Mouse (Mus musculus) heart, embryonic 16.5 days (tissue): ENCODE results near the gene Astl. TPM values are rescaled to one million over a fixed set of nuclear protein-coding genes. Genes with fewer than 3 reads are reported as not detected.

Source experiments
- ATAC-seq: fragments of 200-750 bp; cut with Nextera tagmentation; replicated peaks from 2 replicates; pipeline ENCODE4 v1.8.0; 2017; ENCODE audit warnings: moderate number of reproducible peaks; ENCODE audit not compliant: insufficient read depth, low FRiP score; ENCODE audit errors: extremely low read depth
- H3K27ac ChIP-seq: fragments of 300-500 bp; sonication (generic); 2 replicates; pipeline ENCODE4 v1.5.1; 2014; ENCODE audit warnings: mild to moderate bottlenecking, low read length, control low read depth, moderate library complexity
- H3K27me3 ChIP-seq: fragments of 300-500 bp; sonication (generic); 2 replicates; pipeline ENCODE4 v1.6.1; 2014; ENCODE audit warnings: low read length, mixed read lengths; ENCODE audit not compliant: control insufficient read depth, insufficient read depth
- H3K36me3 ChIP-seq: fragments of 300-500 bp; sonication (generic); 2 replicates; pipeline ENCODE4 v1.6.1; 2014; ENCODE audit not compliant: control insufficient read depth, insufficient read depth
- H3K4me1 ChIP-seq: fragments of 300-500 bp; sonication (generic); 2 replicates; pipeline ENCODE4 v1.6.1; 2014; ENCODE audit warnings: low read length, mixed read lengths; ENCODE audit not compliant: control insufficient read depth, insufficient read depth
- H3K4me2 ChIP-seq: fragments of 300-500 bp; sonication (generic); 2 replicates; pipeline ENCODE4 v1.6.1; 2014; ENCODE audit warnings: low read depth, mild to moderate bottlenecking, control low read depth, low read length
- H3K4me3 ChIP-seq: fragments of 300-500 bp; sonication (generic); 2 replicates; pipeline ENCODE4 v1.5.1; 2014; ENCODE audit warnings: mild to moderate bottlenecking, control low read depth, low read length
- H3K9ac ChIP-seq: fragments of 300-500 bp; sonication (generic); 2 replicates; pipeline ENCODE4 v1.6.1; 2014; ENCODE audit warnings: low read length, control low read depth
- H3K9me3 ChIP-seq: fragments of 300-500 bp; sonication (generic); replicated peaks from 2 replicates; pipeline ENCODE4 v1.6.1; 2016; ENCODE audit warnings: low read length; ENCODE audit not compliant: control insufficient read depth
- WGBS: fragments of 180-500 bp; shearing (Covaris S2); extraction: QIAGEN DNeasy Blood & Tissue Kit; methylation state at CpG from one replicate; pipeline ENCODE4 v1.1.7; 2014; 5-methylcytosine and 5-hydroxymethylcytosine counted together
- polyA plus RNA-seq: library from polyadenylated mRNA; unstranded; fragments of >200 nt; fragmentation: Nextera tagmentation; extraction: Ambion mirVana; gene quantifications from 2 replicates; pipeline ENCODE4 v1.2.1, GENCODE M21; 2015

The Astl gene
- polyA plus RNA-seq, 1 experiment from 2014 or later, result not detected

- no peak overlapping the region for H3K4me2 ChIP-seq
- no peak for ATAC-seq
- H3K9me3 ChIP-seq, result no peaks in the 10 kb centered on the region
- no peaks in the 10 kb centered on the region for H3K36me3 ChIP-seq
- no peak overlapping the region for H3K4me3 ChIP-seq
- no peaks in the 10 kb centered on the region for H3K27me3 ChIP-seq
- no peak overlapping the region for H3K9ac ChIP-seq
- peaks cover 2% of the 10 kb centered on the region; the same call in 1 of the 2 replicates for H3K4me1 ChIP-seq
- H3K27ac ChIP-seq, result no peak overlapping the region
- 74% methylated on average over 5 of the region's 5 CpGs for WGBS
These were observed 22.0 kb upstream of the Astl start for GRCm38 (mm10) chr2:127316431-127316830.

- ATAC-seq, result no peak
- Histone ChIP-seq H3K27ac (no peak overlapping the region), H3K9ac (no peak overlapping the region), H3K36me3 (no peaks in the 10 kb centered on the region), H3K4me1 (peaks cover 2% of the 10 kb centered on the region; the same call in 1 of the 2 replicates), H3K4me2 (no peak overlapping the region), H3K9me3 (no peaks in the 10 kb centered on the region), H3K27me3 (no peaks in the 10 kb centered on the region), H3K4me3 (no peak overlapping the region)
- WGBS, result 72% methylated on average over 4 of the region's 4 CpGs
These were observed 20.3 kb upstream of the Astl start for GRCm38 (mm10) chr2:127318136-127318535.

DNA sequence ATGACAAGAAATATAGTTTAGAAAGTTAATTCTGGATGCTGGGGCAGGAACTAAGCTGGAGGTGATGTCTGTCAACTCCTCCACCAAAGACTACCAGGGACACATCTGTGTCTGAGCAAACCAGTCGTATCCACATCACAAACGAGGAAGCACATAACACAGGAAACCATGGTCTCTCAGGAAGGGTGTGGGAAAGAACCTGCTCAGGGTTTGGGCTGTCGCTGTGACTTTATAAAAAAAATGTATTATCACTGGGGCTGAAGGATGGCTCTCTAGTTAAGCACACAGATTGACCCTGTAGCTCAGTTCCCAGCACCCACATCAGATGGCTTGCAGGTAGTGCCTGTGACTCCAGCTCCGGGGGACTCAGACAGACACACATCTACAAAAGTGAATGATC, 19.4 kb upstream of the Astl start:
- Histone ChIP-seq H3K9ac (no peak overlapping the region), H3K36me3 (no peaks in the 10 kb centered on the region), H3K27ac (no peak overlapping the region), H3K4me1 (peaks cover 2% of the 10 kb centered on the region; the same call in 1 of the 2 replicates), H3K27me3 (no peaks in the 10 kb centered on the region), H3K9me3 (no peaks in the 10 kb centered on the region), H3K4me3 (no peak overlapping the region), H3K4me2 (no peak overlapping the region)
- WGBS, result 59% methylated on average over 4 of the region's 4 CpGs
- ATAC-seq, result no peak

DNA sequence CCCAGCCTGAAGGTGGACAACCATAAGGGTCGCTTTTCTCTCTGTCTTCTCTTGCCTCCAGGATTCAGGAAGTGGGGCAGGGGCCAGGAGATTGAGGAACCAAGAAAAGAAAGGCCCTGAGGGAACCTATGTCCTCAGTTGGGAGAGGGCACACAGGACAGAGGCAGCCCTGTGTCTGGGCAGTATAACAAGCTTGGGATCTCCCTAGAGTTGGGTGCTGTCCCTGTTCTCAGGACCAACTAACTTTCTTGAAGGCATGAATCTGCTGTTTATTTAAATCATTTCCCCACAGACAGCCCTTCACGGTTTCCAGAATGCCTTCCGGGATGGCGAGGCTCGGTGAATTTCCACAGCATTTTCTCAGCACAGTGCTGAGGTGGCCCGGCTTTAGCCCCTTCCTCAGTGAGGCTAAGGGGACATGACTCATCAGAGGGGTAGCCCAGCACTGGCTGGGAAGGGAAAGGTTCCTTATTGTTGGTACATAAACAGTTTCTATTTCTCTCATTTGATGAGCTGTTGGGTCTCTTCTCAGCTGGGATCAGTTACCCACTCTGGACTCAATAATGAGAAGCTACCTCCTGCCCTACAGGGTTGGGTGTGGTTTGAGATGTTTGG, 15.7 kb upstream of the Astl start:
- WGBS, result 71% methylated on average over 6 of the region's 6 CpGs
- Histone ChIP-seq H3K9me3 (no peaks in the 10 kb centered on the region), H3K4me3 (no peak overlapping the region), H3K27ac (no peak overlapping the region), H3K4me2 (no peak overlapping the region), H3K27me3 (no peaks in the 10 kb centered on the region), H3K9ac (no peak overlapping the region), H3K36me3 (no peaks in the 10 kb centered on the region), H3K4me1 (no peaks in the 10 kb centered on the region)
- no peak for ATAC-seq

GRCm38 (mm10) chr2:127323667-127324066, 14.8 kb upstream of the Astl start:
- ATAC-seq, result no peak
- Histone ChIP-seq H3K9ac (no peak overlapping the region), H3K4me1 (peaks cover 3% of the 10 kb centered on the region; the same call in 1 of the 2 replicates), H3K27ac (no peak overlapping the region), H3K4me2 (no peak overlapping the region), H3K9me3 (no peaks in the 10 kb centered on the region), H3K36me3 (no peaks in the 10 kb centered on the region), H3K27me3 (no peaks in the 10 kb centered on the region), H3K4me3 (no peak overlapping the region)
- WGBS, result 62% methylated on average over 1 of the region's 1 CpGs

DNA sequence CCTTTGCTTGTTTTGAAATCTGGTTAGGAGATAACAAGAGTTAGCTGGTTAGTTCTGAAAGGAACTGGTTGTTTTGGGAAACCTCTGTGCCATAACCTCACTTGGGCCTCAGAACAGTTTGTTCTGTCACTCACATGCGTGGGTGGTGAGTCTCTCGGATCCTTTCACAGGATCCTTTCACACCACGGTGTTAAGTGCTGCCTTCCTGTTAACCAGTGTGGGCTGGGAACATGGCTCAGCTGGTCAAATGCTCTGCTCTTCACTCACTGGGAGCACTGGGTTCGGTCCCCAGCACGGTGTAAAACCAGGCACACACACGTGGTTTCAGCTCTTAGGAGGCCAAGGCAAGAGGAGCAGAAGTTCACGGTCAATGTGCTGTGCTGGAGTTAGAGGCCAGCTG, 14.0 kb upstream of the Astl start:
- no peak for ATAC-seq
- 56% methylated on average over 7 of the region's 7 CpGs for WGBS

GRCm38 (mm10) chr2:127328090-127328851, 10.2 kb upstream of the Astl start:
- Histone ChIP-seq H3K27ac (peak overlapping the region; percentile 71), H3K4me3 (no peak overlapping the region), H3K9me3 (no peaks in the 10 kb centered on the region), H3K27me3 (no peaks in the 10 kb centered on the region), H3K4me1 (peaks cover 3% of the 10 kb centered on the region; the same call in 1 of the 2 replicates), H3K4me2 (no peak overlapping the region), H3K36me3 (no peaks in the 10 kb centered on the region), H3K9ac (no peak overlapping the region)
- 56% methylated on average over 12 of the region's 12 CpGs for WGBS
- peak; percentile 79 for ATAC-seq

More for the DNA sequence above, 14.0 kb upstream of the Astl start:
- H3K4me3 ChIP-seq, result no peak overlapping the region
- no peaks in the 10 kb centered on the region for H3K9me3 ChIP-seq
- H3K9ac ChIP-seq, result no peak overlapping the region
- H3K27ac ChIP-seq, result no peak overlapping the region
- no peak overlapping the region for H3K4me2 ChIP-seq
- H3K36me3 ChIP-seq, result no peaks in the 10 kb centered on the region
- H3K4me1 ChIP-seq, result peaks cover 3% of the 10 kb centered on the region; the same call in 1 of the 2 replicates
- no peaks in the 10 kb centered on the region for H3K27me3 ChIP-seq

GRCm38 (mm10) chr2:127332807-127333570, 5.5 kb upstream of the Astl start:
- no peak overlapping the region for H3K27ac ChIP-seq
- H3K9me3 ChIP-seq, result no peaks in the 10 kb centered on the region
- no peak overlapping the region for H3K9ac ChIP-seq
- ATAC-seq, result no peak
- peaks cover 16% of the 10 kb centered on the region for H3K27me3 ChIP-seq
- 60% methylated on average over 14 of the region's 14 CpGs for WGBS
- no peaks in the 10 kb centered on the region for H3K36me3 ChIP-seq
- no peak overlapping the region for H3K4me2 ChIP-seq
- H3K4me1 ChIP-seq, result peaks cover 9% of the 10 kb centered on the region
- H3K4me3 ChIP-seq, result no peak overlapping the region
